Mouse (Mus musculus) hindbrain, embryonic 15.5 days (tissue): ENCODE data around the gene Pde6b. TPM values are rescaled to one million over a fixed set of nuclear protein-coding genes. Genes with fewer than 3 reads are reported as not detected.

ENCODE experiments used
- ATAC-seq: fragments of 200-750 bp; cut with Nextera tagmentation; 2 replicates; pipeline ENCODE4 v1.8.0; 2017; ENCODE audit warnings: low read depth, moderate number of reproducible peaks, moderate TSS enrichment; ENCODE audit not compliant: low FRiP score
- H3K27ac ChIP-seq: fragments of 300-500 bp; sonication (generic); replicated peaks from 2 replicates; pipeline ENCODE4 v1.5.1; 2015; ENCODE audit warnings: mild to moderate bottlenecking, inconsistent platforms
- H3K27me3 ChIP-seq: fragments of 300-500 bp; sonication (generic); 2 replicates; pipeline ENCODE4 v1.6.1; 2015; ENCODE audit warnings: control low read depth, inconsistent platforms
- H3K36me3 ChIP-seq: fragments of 300-500 bp; sonication (generic); 2 replicates; pipeline ENCODE4 v1.6.1; 2015; ENCODE audit warnings: control low read depth, inconsistent platforms
- H3K4me1 ChIP-seq: fragments of 300-500 bp; sonication (generic); replicated peaks from 2 replicates; pipeline ENCODE4 v1.6.1; 2015; ENCODE audit warnings: control low read depth, inconsistent platforms
- H3K4me2 ChIP-seq: fragments of 300-500 bp; sonication (generic); 2 replicates; pipeline ENCODE4 v1.6.1; 2015; ENCODE audit warnings: moderate library complexity, mild to moderate bottlenecking, inconsistent platforms
- H3K4me3 ChIP-seq: fragments of 300-500 bp; sonication (generic); 2 replicates; pipeline ENCODE4 v1.5.1; 2015; ENCODE audit warnings: mild to moderate bottlenecking, inconsistent platforms
- H3K9ac ChIP-seq: fragments of 300-500 bp; sonication (generic); 2 replicates; pipeline ENCODE4 v1.6.1; 2015; ENCODE audit warnings: inconsistent platforms
- H3K9me3 ChIP-seq: fragments of 300-500 bp; sonication (generic); 2 replicates; pipeline ENCODE4 v1.6.1; 2016; ENCODE audit warnings: control low read depth, inconsistent platforms
- WGBS: fragments of 180-500 bp; shearing (Covaris S2); methylation state at CpG from one replicate; pipeline ENCODE4 v1.1.7; 2015; 5-methylcytosine and 5-hydroxymethylcytosine counted together
- polyA plus RNA-seq: library from polyadenylated mRNA; unstranded; fragments of >200 nt; fragmentation: Nextera tagmentation; extraction: Ambion mirVana; gene quantifications from 2 replicates; pipeline ENCODE4 v1.2.1, GENCODE M21; 2015

Gene Pde6b
- polyA plus RNA-seq, 1 experiment from 2014 or later = 0.12 TPM

DNA sequence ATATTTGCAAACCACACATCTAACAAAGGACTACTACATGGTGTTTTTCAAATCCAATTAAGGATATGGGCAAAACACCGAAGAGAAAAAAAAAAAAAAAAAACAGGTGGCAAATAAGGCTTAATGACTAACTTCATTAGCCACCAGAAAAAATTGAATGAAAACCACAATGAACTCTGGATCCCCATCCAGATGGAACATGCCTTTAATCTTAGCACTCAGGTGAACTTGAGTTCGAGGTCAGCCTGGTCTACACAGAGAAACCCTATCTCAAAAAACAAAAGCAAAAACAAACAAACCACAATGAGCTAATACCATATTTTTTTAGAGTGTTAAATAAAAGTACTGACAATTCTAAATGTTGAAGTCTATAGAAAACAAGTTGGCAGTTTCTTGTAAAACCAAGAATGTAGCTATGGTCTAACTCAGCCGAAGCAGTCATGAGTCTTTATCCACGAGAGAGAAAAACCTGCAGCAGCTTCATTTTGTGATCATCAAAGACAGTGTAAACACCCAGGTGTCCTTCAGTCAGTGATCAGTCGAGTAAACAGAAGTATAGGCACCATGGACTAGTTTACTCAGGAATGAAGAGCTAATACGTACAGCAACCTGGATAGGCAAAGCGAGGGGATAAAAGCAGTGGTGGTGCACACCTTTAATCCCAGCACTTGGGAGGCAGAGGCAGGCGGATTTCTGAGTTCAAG is 62.8 kb downstream of the Pde6b start:
- no peak overlapping the region for H3K9ac ChIP-seq
- no peaks in the 10 kb centered on the region for H3K36me3 ChIP-seq
- no peak for ATAC-seq
- no peak overlapping the region for H3K4me3 ChIP-seq
- no peak overlapping the region for H3K27ac ChIP-seq
- H3K4me1 ChIP-seq = no peaks in the 10 kb centered on the region; the same call in 1 of the 2 replicates
- H3K27me3 ChIP-seq = peaks cover 6% of the 10 kb centered on the region; the same call in 1 of the 2 replicates
- 84% methylated on average over 8 of the region's 8 CpGs for WGBS
- H3K9me3 ChIP-seq = no peaks in the 10 kb centered on the region
- no peak overlapping the region for H3K4me2 ChIP-seq

GRCm38 (mm10) chr5:108451611-108452010 is 63.4 kb downstream of the Pde6b start:
- no peaks in the 10 kb centered on the region for H3K36me3 ChIP-seq
- H3K9me3 ChIP-seq = no peaks in the 10 kb centered on the region
- ATAC-seq = no peak
- H3K27ac ChIP-seq = no peak overlapping the region
- peaks cover 6% of the 10 kb centered on the region; the same call in 1 of the 2 replicates for H3K27me3 ChIP-seq
- H3K9ac ChIP-seq = no peak overlapping the region
- 85% methylated on average over 1 of the region's 1 CpGs for WGBS
- no peaks in the 10 kb centered on the region; the same call in 1 of the 2 replicates for H3K4me1 ChIP-seq
- no peak overlapping the region for H3K4me3 ChIP-seq
- H3K4me2 ChIP-seq = no peak overlapping the region

- 96% methylated on average over 1 of the region's 1 CpGs for WGBS
- Histone ChIP-seq H3K27ac (no peak overlapping the region), H3K27me3 (peaks cover 6% of the 10 kb centered on the region; the same call in 1 of the 2 replicates), H3K9ac (no peak overlapping the region), H3K4me2 (no peak overlapping the region), H3K4me1 (no peaks in the 10 kb centered on the region; the same call in 1 of the 2 replicates), H3K9me3 (no peaks in the 10 kb centered on the region), H3K36me3 (no peaks in the 10 kb centered on the region), H3K4me3 (no peak overlapping the region)
- ATAC-seq = no peak
Observed at GRCm38 (mm10) chr5:108452422-108452821, 64.2 kb downstream of the Pde6b start.

DNA sequence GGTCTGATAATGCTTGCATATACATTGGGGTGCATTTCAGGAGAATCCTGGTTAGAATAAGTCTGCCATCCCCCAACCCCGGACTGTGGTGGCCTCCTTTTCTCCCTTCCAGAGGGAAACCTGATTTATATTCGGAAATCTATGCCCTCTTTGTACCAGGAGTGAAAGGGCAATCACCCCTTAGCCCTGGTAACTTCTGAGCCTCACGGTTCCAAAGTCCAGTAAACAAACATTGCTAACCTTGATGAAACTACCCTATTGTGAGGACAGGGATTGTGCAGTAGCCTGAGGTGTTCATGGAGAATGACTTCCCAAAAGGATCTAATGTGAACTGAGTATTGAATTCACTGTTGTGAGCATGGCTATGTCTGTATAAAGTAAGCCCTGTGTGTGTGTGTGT is 65.9 kb downstream of the Pde6b start:
- WGBS = 28% methylated on average over 3 of the region's 3 CpGs
- no peak overlapping the region for H3K27ac ChIP-seq
- ATAC-seq = no peak
- no peak overlapping the region for H3K9ac ChIP-seq
- H3K4me2 ChIP-seq = no peak overlapping the region
- H3K27me3 ChIP-seq = peaks cover 15% of the 10 kb centered on the region; the same call in 1 of the 2 replicates
- H3K4me1 ChIP-seq = no peaks in the 10 kb centered on the region
- H3K9me3 ChIP-seq = no peaks in the 10 kb centered on the region
- H3K36me3 ChIP-seq = no peaks in the 10 kb centered on the region
- no peak overlapping the region for H3K4me3 ChIP-seq

- H3K27me3 ChIP-seq = 0 out of 2 replicates have a peak, but pooled peaks cover 10% of the 10 kb centered on the region
- peaks cover 23% of the 10 kb centered on the region for H3K4me1 ChIP-seq
- no peak for ATAC-seq
- no peak overlapping the region for H3K4me2 ChIP-seq
- H3K27ac ChIP-seq = no peak overlapping the region
- no peaks in the 10 kb centered on the region for H3K9me3 ChIP-seq
- no peaks in the 10 kb centered on the region for H3K36me3 ChIP-seq
- no peak overlapping the region for H3K4me3 ChIP-seq
- H3K9ac ChIP-seq = no peak overlapping the region
- 92% methylated on average over 2 of the region's 2 CpGs for WGBS
Observed at GRCm38 (mm10) chr5:108458706-108459105, 70.5 kb downstream of the Pde6b start.

- Histone ChIP-seq H3K27ac (no peak overlapping the region), H3K4me2 (peak overlapping the region; percentile 94), H3K4me1 (peaks cover 37% of the 10 kb centered on the region), H3K9ac (peak overlapping the region; percentile 38), H3K4me3 (peak overlapping the region; percentile 83), H3K9me3 (no peaks in the 10 kb centered on the region), H3K36me3 (no peaks in the 10 kb centered on the region), H3K27me3 (0 out of 2 replicates have a peak, but pooled peaks cover 10% of the 10 kb centered on the region)
- WGBS = 43% methylated on average over 6 of the region's 6 CpGs
- no peak for ATAC-seq
Observed at GRCm38 (mm10) chr5:108460461-108460860, 72.3 kb downstream of the Pde6b start.

DNA sequence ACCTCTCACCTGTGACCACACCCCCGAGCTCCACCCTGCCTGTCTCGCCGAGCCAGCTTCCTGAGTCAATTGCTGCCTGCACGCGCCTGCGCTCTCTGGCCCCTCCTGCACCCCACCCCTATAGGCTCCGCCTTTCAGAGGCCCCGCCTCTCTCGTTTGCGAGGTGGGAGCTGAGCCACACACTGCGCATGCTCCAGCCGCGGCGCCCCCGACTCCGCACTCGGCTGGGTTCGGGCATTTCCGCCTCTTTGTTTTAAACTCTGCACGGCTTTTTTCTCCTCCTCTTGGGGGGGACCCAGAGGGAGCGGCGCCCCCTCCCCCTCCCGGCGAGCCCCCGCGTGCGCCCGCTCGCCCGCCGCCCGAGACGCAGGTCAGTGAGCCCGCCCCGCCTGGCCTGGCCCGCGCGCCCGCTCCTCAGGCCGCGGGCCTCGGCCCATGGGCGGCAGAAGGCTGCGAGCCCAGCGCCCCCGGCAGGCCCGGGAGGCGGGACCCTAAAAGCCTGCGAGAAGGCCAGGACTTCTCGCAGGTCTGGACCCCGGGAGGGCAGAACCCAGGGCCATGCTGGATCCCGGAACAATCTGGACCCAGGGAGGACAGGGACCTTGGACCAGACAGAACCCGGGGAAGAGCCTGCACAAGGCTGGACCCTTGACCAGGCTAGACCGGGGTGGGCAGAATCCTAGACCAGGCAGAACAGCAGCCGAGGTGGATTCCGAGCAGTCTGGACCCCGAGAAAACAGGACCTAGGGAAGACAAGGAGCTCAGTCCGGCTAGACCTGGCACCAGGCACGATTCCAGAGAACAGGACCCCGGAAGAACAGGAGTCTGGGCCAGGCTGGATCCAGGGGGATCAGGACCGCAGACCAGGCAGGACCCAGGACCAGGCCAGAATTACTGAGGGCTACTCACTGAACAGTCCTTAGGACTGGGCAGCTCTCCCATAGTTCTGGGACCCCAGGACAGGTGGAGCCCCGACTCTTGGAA is 73.2 kb downstream of the Pde6b start, which contains the start of gene Pcgf3:
Gene Pcgf3, plus strand, starts transcription at position 151 of the 984 bp plus-strand sequence.
- 1% methylated on average over 55 of the region's 62 CpGs for WGBS

GRCm38 (mm10) chr5:108462446-108462845 is 74.3 kb downstream of the Pde6b start:
- WGBS = 42% methylated on average over 4 of the region's 4 CpGs
- peak overlapping the region; percentile 83 for H3K4me3 ChIP-seq
- H3K4me1 ChIP-seq = peaks cover 45% of the 10 kb centered on the region
- ATAC-seq = no peak
- H3K27ac ChIP-seq = peak overlapping the region; percentile 84; the same call in 1 of the 2 replicates
- peak overlapping the region; percentile 96 for H3K9ac ChIP-seq
- H3K4me2 ChIP-seq = peak overlapping the region; percentile 94
- H3K36me3 ChIP-seq = no peaks in the 10 kb centered on the region
- 0 out of 2 replicates have a peak, but pooled peaks cover 10% of the 10 kb centered on the region for H3K27me3 ChIP-seq
- no peaks in the 10 kb centered on the region for H3K9me3 ChIP-seq

More for the DNA sequence above, 73.2 kb downstream of the Pde6b start, which contains the start of gene Pcgf3:
- Histone ChIP-seq H3K4me2 (peak within 1 kb of the TSS; percentile 94), H3K27me3 (0 out of 2 replicates have a peak, but pooled peaks cover 10% of the 10 kb centered on the region), H3K4me3 (peak within 1 kb of the TSS; percentile 83), H3K36me3 (no peaks in the 10 kb centered on the region), H3K9ac (peak within 1 kb of the TSS; percentile 96), H3K9me3 (no peaks in the 10 kb centered on the region), H3K4me1 (peaks cover 45% of the 10 kb centered on the region), H3K27ac (peak within 1 kb of the TSS; percentile 84)
- peak; percentile 98 for ATAC-seq

DNA sequence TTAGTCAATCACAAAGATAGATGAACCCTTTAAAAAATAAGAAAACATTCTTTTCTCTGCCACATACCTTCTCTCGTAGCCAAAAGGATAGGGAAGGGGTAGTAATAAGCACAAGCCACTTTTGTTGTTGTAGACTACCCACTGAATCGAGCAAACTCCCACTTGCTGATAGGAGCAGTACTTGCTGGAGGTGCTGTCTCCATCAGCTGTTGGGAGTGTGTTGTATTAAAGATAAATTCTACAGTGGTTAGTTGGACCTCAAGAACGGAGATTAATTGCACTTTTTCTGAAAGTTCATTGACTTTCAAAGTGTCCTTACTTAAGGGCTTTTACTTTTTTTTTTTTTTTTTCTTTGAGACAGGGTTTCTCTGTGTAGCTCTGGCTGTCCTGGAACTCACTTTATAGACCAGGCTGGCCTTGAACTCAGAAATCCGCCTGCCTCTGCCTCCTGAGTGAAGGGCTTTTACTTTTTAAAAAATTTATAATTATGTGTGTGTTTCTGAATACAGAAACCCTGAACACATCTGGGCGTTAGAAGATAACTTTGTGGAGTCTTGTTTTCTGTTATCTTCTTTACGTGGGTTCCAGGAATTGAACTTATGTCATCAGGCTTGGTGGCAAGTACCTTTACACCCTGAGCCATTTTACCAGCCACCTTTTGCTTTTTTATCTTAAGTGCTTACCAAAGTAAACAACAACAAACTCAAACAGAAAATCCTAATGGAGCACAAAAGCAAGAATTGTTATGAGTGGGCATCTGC is 77.1 kb downstream of the Pde6b start:
- peaks cover 45% of the 10 kb centered on the region for H3K4me1 ChIP-seq
- H3K27me3 ChIP-seq = no peaks in the 10 kb centered on the region
- H3K9me3 ChIP-seq = no peaks in the 10 kb centered on the region
- no peak for ATAC-seq
- no peak overlapping the region for H3K4me2 ChIP-seq
- no peak overlapping the region for H3K9ac ChIP-seq
- WGBS = 93% methylated on average over 6 of the region's 6 CpGs
- H3K36me3 ChIP-seq = no peaks in the 10 kb centered on the region
- H3K27ac ChIP-seq = no peak overlapping the region
- no peak overlapping the region for H3K4me3 ChIP-seq

- H3K4me2 ChIP-seq = no peak overlapping the region
- no peaks in the 10 kb centered on the region for H3K27me3 ChIP-seq
- H3K9ac ChIP-seq = no peak overlapping the region
- no peak overlapping the region for H3K27ac ChIP-seq
- H3K36me3 ChIP-seq = no peaks in the 10 kb centered on the region
- H3K9me3 ChIP-seq = no peaks in the 10 kb centered on the region
- H3K4me1 ChIP-seq = peaks cover 40% of the 10 kb centered on the region
- 94% methylated on average over 1 of the region's 1 CpGs for WGBS
- ATAC-seq = no peak
- no peak overlapping the region for H3K4me3 ChIP-seq
Observed at GRCm38 (mm10) chr5:108466647-108467046, 78.5 kb downstream of the Pde6b start.

GRCm38 (mm10) chr5:108469617-108470016 is 81.4 kb downstream of the Pde6b start:
- Histone ChIP-seq H3K27ac (no peak overlapping the region), H3K4me1 (peaks cover 13% of the 10 kb centered on the region), H3K9me3 (no peaks in the 10 kb centered on the region), H3K27me3 (no peaks in the 10 kb centered on the region), H3K4me3 (no peak overlapping the region), H3K36me3 (peaks cover 29% of the 10 kb centered on the region), H3K4me2 (no peak overlapping the region), H3K9ac (no peak overlapping the region)
- WGBS = 69% methylated on average over 7 of the region's 7 CpGs
- ATAC-seq = no peak
